Mouse (Mus musculus): ENCODE data around the gene Zmat5. TPM values are rescaled to one million over a fixed set of nuclear protein-coding genes. Genes with fewer than 3 reads are reported as not detected.

Gene Zmat5
- polyA plus RNA-seq, 1 experiment from 2014 or later = 57.0 TPM

- no peak for ATAC-seq (replicated peaks)
- no peak overlapping the region for H3K9ac ChIP-seq
- 33% methylated on average over 5 of the region's 5 CpGs for WGBS
- H3K4me2 ChIP-seq = no peak overlapping the region
- no peaks in the 10 kb centered on the region for H3K36me3 ChIP-seq (replicated peaks)
- no peaks in the 10 kb centered on the region for H3K9me3 ChIP-seq
- peaks cover 31% of the 10 kb centered on the region for H3K4me1 ChIP-seq
- H3K4me3 ChIP-seq = no peak overlapping the region
- H3K27ac ChIP-seq = no peak overlapping the region
- H3K27me3 ChIP-seq (replicated peaks) = no peaks in the 10 kb centered on the region
Measured at GRCm38 (mm10) chr11:4763631-4764030, 59.2 kb downstream of the Zmat5 start.

GRCm38 (mm10) chr11:4764476-4764875, 60.0 kb downstream of the Zmat5 start:
- H3K9ac ChIP-seq = no peak overlapping the region
- ATAC-seq (replicated peaks) = no peak
- H3K9me3 ChIP-seq = no peaks in the 10 kb centered on the region
- no peak overlapping the region for H3K27ac ChIP-seq
- no peaks in the 10 kb centered on the region for H3K27me3 ChIP-seq (replicated peaks)
- 73% methylated on average over 5 of the region's 5 CpGs for WGBS
- H3K4me3 ChIP-seq = no peak overlapping the region
- no peak overlapping the region for H3K4me2 ChIP-seq
- H3K36me3 ChIP-seq (replicated peaks) = no peaks in the 10 kb centered on the region
- H3K4me1 ChIP-seq = peaks cover 31% of the 10 kb centered on the region

- Histone ChIP-seq H3K4me1 (peaks cover 1% of the 10 kb centered on the region), H3K4me3 (no peak overlapping the region), H3K9me3 (no peaks in the 10 kb centered on the region), H3K27ac (no peak overlapping the region), H3K9ac (no peak overlapping the region), H3K27me3 (replicated peaks) (no peaks in the 10 kb centered on the region), H3K36me3 (replicated peaks) (no peaks in the 10 kb centered on the region), H3K4me2 (no peak overlapping the region)
- no peak for ATAC-seq (replicated peaks)
- WGBS = 82% methylated on average over 4 of the region's 4 CpGs
Measured at GRCm38 (mm10) chr11:4768399-4768798, 63.9 kb downstream of the Zmat5 start.

GRCm38 (mm10) chr11:4769293-4769692, 64.8 kb downstream of the Zmat5 start:
- Histone ChIP-seq H3K9ac (no peak overlapping the region), H3K27ac (no peak overlapping the region), H3K9me3 (no peaks in the 10 kb centered on the region), H3K4me2 (no peak overlapping the region), H3K4me3 (no peak overlapping the region), H3K36me3 (replicated peaks) (no peaks in the 10 kb centered on the region), H3K4me1 (no peaks in the 10 kb centered on the region), H3K27me3 (replicated peaks) (no peaks in the 10 kb centered on the region)
- no peak for ATAC-seq (replicated peaks)
- 68% methylated on average over 7 of the region's 7 CpGs for WGBS

- Histone ChIP-seq H3K4me2 (no peak overlapping the region), H3K36me3 (replicated peaks) (no peaks in the 10 kb centered on the region), H3K4me3 (no peak overlapping the region), H3K27ac (no peak overlapping the region), H3K4me1 (no peaks in the 10 kb centered on the region), H3K9ac (no peak overlapping the region), H3K27me3 (replicated peaks) (no peaks in the 10 kb centered on the region), H3K9me3 (no peaks in the 10 kb centered on the region)
- no peak for ATAC-seq (replicated peaks)
- WGBS = 96% methylated on average over 6 of the region's 6 CpGs
Measured at GRCm38 (mm10) chr11:4769881-4770280, 65.4 kb downstream of the Zmat5 start.

GRCm38 (mm10) chr11:4771756-4772155, 67.3 kb downstream of the Zmat5 start:
- no peaks in the 10 kb centered on the region for H3K36me3 ChIP-seq (replicated peaks)
- no peaks in the 10 kb centered on the region for H3K27me3 ChIP-seq (replicated peaks)
- H3K4me2 ChIP-seq = no peak overlapping the region
- ATAC-seq (replicated peaks) = no peak
- H3K27ac ChIP-seq = no peak overlapping the region
- no peak overlapping the region for H3K9ac ChIP-seq
- H3K4me1 ChIP-seq = no peaks in the 10 kb centered on the region
- H3K9me3 ChIP-seq = no peaks in the 10 kb centered on the region
- 37% methylated on average over 7 of the region's 7 CpGs for WGBS
- H3K4me3 ChIP-seq = no peak overlapping the region

- Histone ChIP-seq H3K9ac (no peak overlapping the region), H3K9me3 (no peaks in the 10 kb centered on the region), H3K4me3 (no peak overlapping the region), H3K36me3 (replicated peaks) (no peaks in the 10 kb centered on the region), H3K27me3 (replicated peaks) (no peaks in the 10 kb centered on the region), H3K27ac (no peak overlapping the region), H3K4me1 (no peaks in the 10 kb centered on the region), H3K4me2 (no peak overlapping the region)
- no peak for ATAC-seq (replicated peaks)
- WGBS = 32% methylated on average over 3 of the region's 3 CpGs
Measured at GRCm38 (mm10) chr11:4772925-4773324, 68.4 kb downstream of the Zmat5 start.

- H3K9ac ChIP-seq = no peak overlapping the region
- no peaks in the 10 kb centered on the region for H3K4me1 ChIP-seq
- H3K4me3 ChIP-seq = no peak overlapping the region
- no peaks in the 10 kb centered on the region for H3K9me3 ChIP-seq
- H3K27me3 ChIP-seq (replicated peaks) = no peaks in the 10 kb centered on the region
- 84% methylated on average over 3 of the region's 3 CpGs for WGBS
- H3K4me2 ChIP-seq = no peak overlapping the region
- ATAC-seq (replicated peaks) = no peak
- peaks cover 10% of the 10 kb centered on the region; the same call in 1 of the 2 replicates for H3K36me3 ChIP-seq (replicated peaks)
- H3K27ac ChIP-seq = no peak overlapping the region
Measured at GRCm38 (mm10) chr11:4780927-4781326, 76.4 kb downstream of the Zmat5 start.

- no peak overlapping the region for H3K27ac ChIP-seq
- WGBS = 88% methylated on average over 3 of the region's 3 CpGs
- H3K9ac ChIP-seq = no peak overlapping the region
- H3K4me2 ChIP-seq = no peak overlapping the region
- no peak overlapping the region for H3K4me3 ChIP-seq
- H3K27me3 ChIP-seq (replicated peaks) = no peaks in the 10 kb centered on the region
- no peaks in the 10 kb centered on the region for H3K9me3 ChIP-seq
- no peak for ATAC-seq (replicated peaks)
- H3K4me1 ChIP-seq = no peaks in the 10 kb centered on the region
- peaks cover 15% of the 10 kb centered on the region; the same call in 1 of the 2 replicates for H3K36me3 ChIP-seq (replicated peaks)
Measured at GRCm38 (mm10) chr11:4783116-4783515, 78.6 kb downstream of the Zmat5 start.

GRCm38 (mm10) chr11:4784629-4785142, 80.2 kb downstream of the Zmat5 start:
- H3K4me1 ChIP-seq = no peaks in the 10 kb centered on the region
- H3K36me3 ChIP-seq (replicated peaks) = 0 out of 2 replicates have a peak, but pooled peaks cover 10% of the 10 kb centered on the region
- ATAC-seq (replicated peaks) = no peak
- no peaks in the 10 kb centered on the region for H3K9me3 ChIP-seq
- no peak overlapping the region for H3K4me3 ChIP-seq
- H3K27ac ChIP-seq = no peak overlapping the region
- H3K9ac ChIP-seq = no peak overlapping the region
- H3K4me2 ChIP-seq = no peak overlapping the region
- H3K27me3 ChIP-seq (replicated peaks) = no peaks in the 10 kb centered on the region
- 86% methylated on average over 5 of the region's 5 CpGs for WGBS

Other genes starting within 250 kb of the Zmat5 start
- 42.1 and 42.2 TPM in 2 replicates for gene Mtmr3, start 109.8 kb upstream of the Zmat5 start, polyA plus RNA-seq (2015; fragmentation: Nextera tagmentation; extraction: Ambion mirVana)
- not detected in 2 replicates for gene Gm11032, start 84.6 kb upstream of the Zmat5 start, polyA plus RNA-seq (2015; fragmentation: Nextera tagmentation; extraction: Ambion mirVana)
- 23.1 and 24.4 TPM in 2 replicates for gene Ascc2, start 66.9 kb upstream of the Zmat5 start, polyA plus RNA-seq (2015; fragmentation: Nextera tagmentation; extraction: Ambion mirVana)
- 556 and 560 TPM in 2 replicates for gene Uqcr10, start 336 bp upstream of the Zmat5 start, polyA plus RNA-seq (2015; fragmentation: Nextera tagmentation; extraction: Ambion mirVana)
- gene Cabp7, start 42.1 kb downstream of the Zmat5 start, polyA plus RNA-seq (2015; fragmentation: Nextera tagmentation; extraction: Ambion mirVana) = 1.8 and 2.2 TPM in 2 replicates
- 63.6 and 66.8 TPM in 2 replicates for gene Nf2, start 144.9 kb downstream of the Zmat5 start, polyA plus RNA-seq (2015; fragmentation: Nextera tagmentation; extraction: Ambion mirVana)
- gene Nipsnap1, start 169.3 kb downstream of the Zmat5 start, polyA plus RNA-seq (2015; fragmentation: Nextera tagmentation; extraction: Ambion mirVana) = 150 and 152 TPM in 2 replicates
- gene Thoc5, start 190.6 kb downstream of the Zmat5 start, polyA plus RNA-seq (2015; fragmentation: Nextera tagmentation; extraction: Ambion mirVana) = 58.2 and 59.7 TPM in 2 replicates
- 3.6 and 3.9 TPM in 2 replicates for gene Nefh, start 243.4 kb downstream of the Zmat5 start, polyA plus RNA-seq (2015; fragmentation: Nextera tagmentation; extraction: Ambion mirVana)